ENCODE assay signal across 9 mouse cellular contexts in genomic region chr8:123720471-123721001, GRCm38 (mm10).
DNase-seq lines count a peak whose midpoint lies in the region; ATAC-seq and TF ChIP-seq lines count a peak whose summit lies in the region.
"Had no signal": no experiment of that assay in that cellular context is flagged by ENCODE, and none has a peak within 500 bp of the region (broad histone marks: within the 10 kb centered on the region; RNA-seq: fewer than 3 reads in every experiment).

No protein-coding gene starts in this region.

- no peak overlapping the region for H3K4me3 ChIP-seq in midbrain, embryonic 10.5 days
- no peak overlapping the region for H3K4me3 ChIP-seq in midbrain, postnatal 0 days (ENCODE audit: low read depth, low read length)
- H3K4me3 ChIP-seq in stomach, embryonic 16.5 days (replicated peaks; ENCODE audit: low read length): no peak overlapping the region
- no peak overlapping the region for H3K4me3 ChIP-seq in hindbrain, embryonic 16.5 days (ENCODE audit: low read length)
- H3K4me3 ChIP-seq: erythroblast, embryonic 14.5 days had no signal

- peak; percentile 42 for DNase-seq in embryo, embryonic 10 days (ENCODE audit: low spot score)
- no peak for DNase-seq in embryo, embryonic 9.5 days (ENCODE audit: extremely low spot score)
- no peak for DNase-seq in midbrain, embryonic 10.5 days (ENCODE audit: low spot score)
- no peak for DNase-seq in midbrain, postnatal 0 days (ENCODE audit: low spot score)
- DNase-seq in kidney, postnatal 36 days: peak; percentile 23 to 33
- DNase-seq in thymus, postnatal 10 days (ENCODE audit: low spot score in 2 of 2): no peak

- no peaks in the 10 kb centered on the region for H3K36me3 ChIP-seq in midbrain, embryonic 10.5 days
- no peaks in the 10 kb centered on the region for H3K36me3 ChIP-seq in midbrain, postnatal 0 days (ENCODE audit: insufficient read depth, low read length)
- H3K36me3 ChIP-seq in stomach, embryonic 16.5 days (ENCODE audit: control insufficient read depth, insufficient read depth, low read length): no peaks in the 10 kb centered on the region
- no peaks in the 10 kb centered on the region for H3K36me3 ChIP-seq in hindbrain, embryonic 16.5 days (ENCODE audit: control insufficient read depth, insufficient read depth, low read length)

- no peak for TF ChIP-seq CTCF in midbrain, postnatal 0 days (IDR thresholded peaks at IDR 0.05)

- no peak overlapping the region for H3K9ac ChIP-seq in midbrain, postnatal 0 days (replicated peaks; ENCODE audit: low read length, poor library complexity, severe bottlenecking)
- no peak overlapping the region for H3K9ac ChIP-seq in stomach, embryonic 16.5 days (ENCODE audit: low read length)
- no peak overlapping the region for H3K9ac ChIP-seq in hindbrain, embryonic 16.5 days (ENCODE audit: low read depth, low read length)

- H3K27ac ChIP-seq in midbrain, embryonic 10.5 days (replicated peaks): peak overlapping the region; percentile 64
- no peak overlapping the region for H3K27ac ChIP-seq in midbrain, postnatal 0 days (ENCODE audit: low read depth, low read length)
- peak overlapping the region; percentile 68 for H3K27ac ChIP-seq in stomach, embryonic 16.5 days (ENCODE audit: low read length)
- no peak overlapping the region for H3K27ac ChIP-seq in hindbrain, embryonic 16.5 days (ENCODE audit: low read depth, low read length)

- no peaks in the 10 kb centered on the region for H3K9me3 ChIP-seq in midbrain, embryonic 10.5 days (replicated peaks)
- no peaks in the 10 kb centered on the region for H3K9me3 ChIP-seq in midbrain, postnatal 0 days (ENCODE audit: low read length)
- no peaks in the 10 kb centered on the region for H3K9me3 ChIP-seq in stomach, embryonic 16.5 days (replicated peaks; ENCODE audit: control insufficient read depth, low read length)
- H3K9me3 ChIP-seq in hindbrain, embryonic 16.5 days (ENCODE audit: control insufficient read depth, low read length): no peaks in the 10 kb centered on the region

- H3K4me1 ChIP-seq in midbrain, embryonic 10.5 days: peaks cover 65% of the 10 kb centered on the region
- peaks cover 7% of the 10 kb centered on the region for H3K4me1 ChIP-seq in midbrain, postnatal 0 days (ENCODE audit: insufficient read depth, low read length)
- H3K4me1 ChIP-seq in stomach, embryonic 16.5 days (ENCODE audit: control insufficient read depth, insufficient read depth, low read length): peaks cover 24% of the 10 kb centered on the region
- H3K4me1 ChIP-seq in hindbrain, embryonic 16.5 days (ENCODE audit: control insufficient read depth, insufficient read depth, low read depth, low read length): peaks cover 3% of the 10 kb centered on the region; the same call in 1 of the 2 replicates

- no peak overlapping the region for H3K4me2 ChIP-seq in midbrain, postnatal 0 days (ENCODE audit: low read depth, low read length, poor library complexity, severe bottlenecking)
- H3K4me2 ChIP-seq in stomach, embryonic 16.5 days (ENCODE audit: low read depth, low read length): no peak overlapping the region
- H3K4me2 ChIP-seq in hindbrain, embryonic 16.5 days (ENCODE audit: low read length): no peak overlapping the region

- H3K27me3 ChIP-seq in midbrain, embryonic 10.5 days (ENCODE audit: low read depth, poor library complexity, severe bottlenecking): peaks cover 43% of the 10 kb centered on the region
- H3K27me3 ChIP-seq in midbrain, postnatal 0 days (ENCODE audit: insufficient read depth, low read length): no peaks in the 10 kb centered on the region
- H3K27me3 ChIP-seq in stomach, embryonic 16.5 days (ENCODE audit: control insufficient read depth, insufficient read depth, low read length): no peaks in the 10 kb centered on the region
- no peaks in the 10 kb centered on the region for H3K27me3 ChIP-seq in hindbrain, embryonic 16.5 days (replicated peaks; ENCODE audit: control insufficient read depth, insufficient read depth, low read length)

- no peak for ATAC-seq in midbrain, postnatal 0 days (ENCODE audit: low FRiP score)
- ATAC-seq in stomach, embryonic 16.5 days (ENCODE audit: insufficient read depth, low FRiP score): peak; percentile 83
- no peak for ATAC-seq in hindbrain, embryonic 16.5 days

- WGBS in midbrain, embryonic 10.5 days: 20% methylated on average over 12 of the region's 12 CpGs
- WGBS in midbrain, postnatal 0 days: 22% methylated on average over 12 of the region's 12 CpGs
- WGBS in stomach, embryonic 16.5 days: 13% methylated on average over 12 of the region's 12 CpGs
- WGBS in hindbrain, embryonic 16.5 days: 17% methylated on average over 12 of the region's 12 CpGs

Comparison
In these comparisons a context has a peak if more than half of its experiments do, and no peak if none do; other contexts are left out.
1. DNase-seq: peak in embryo, embryonic 10 days (single experiment) and kidney, postnatal 36 days (2 of 2); none in embryo, embryonic 9.5 days (single experiment), midbrain, embryonic 10.5 days (single experiment), midbrain, postnatal 0 days (single experiment) and thymus, postnatal 10 days (0 of 2).
2. H3K27ac ChIP-seq: peak in midbrain, embryonic 10.5 days (single experiment) and stomach, embryonic 16.5 days (single experiment); none in midbrain, postnatal 0 days (single experiment) and hindbrain, embryonic 16.5 days (single experiment).